Mouse (Mus musculus) lung, embryonic 16.5 days (tissue): ENCODE results near the gene Tmprss3. TPM values are rescaled to one million over a fixed set of nuclear protein-coding genes. Genes with fewer than 3 reads are reported as not detected.

Source experiments
- ATAC-seq: fragments of 200-750 bp; cut with Nextera tagmentation; 2 replicates; pipeline ENCODE4 v1.8.0; 2017; ENCODE audit warnings: low read depth, mild to moderate bottlenecking, moderate library complexity
- H3K27ac ChIP-seq: fragments of 300-500 bp; sonication (generic); 2 replicates; pipeline ENCODE4 v1.5.1; 2014; ENCODE audit warnings: mild to moderate bottlenecking, control low read depth, low read length
- H3K27me3 ChIP-seq: fragments of 300-500 bp; sonication (generic); 2 replicates; pipeline ENCODE4 v1.6.1; 2014; ENCODE audit warnings: low read depth, low read length, mixed read lengths; ENCODE audit not compliant: control insufficient read depth, insufficient read depth
- H3K36me3 ChIP-seq: fragments of 300-500 bp; sonication (generic); 2 replicates; pipeline ENCODE4 v1.6.1; 2014; ENCODE audit warnings: low read length; ENCODE audit not compliant: control insufficient read depth, insufficient read depth
- H3K4me1 ChIP-seq: fragments of 300-500 bp; sonication (generic); replicated peaks from 2 replicates; pipeline ENCODE4 v1.6.1; 2014; ENCODE audit warnings: low read length, mixed read lengths; ENCODE audit not compliant: control insufficient read depth, insufficient read depth
- H3K4me2 ChIP-seq: fragments of 300-500 bp; sonication (generic); 2 replicates; pipeline ENCODE4 v1.6.1; 2014; ENCODE audit warnings: low read depth, low read length, control low read depth
- H3K4me3 ChIP-seq: fragments of 300-500 bp; sonication (generic); 2 replicates; pipeline ENCODE4 v1.5.1; 2014; ENCODE audit warnings: mild to moderate bottlenecking, low read length, control low read depth
- H3K9ac ChIP-seq: fragments of 300-500 bp; sonication (generic); 2 replicates; pipeline ENCODE4 v1.6.1; 2014; ENCODE audit warnings: low read length, control low read depth
- H3K9me3 ChIP-seq: fragments of 300-500 bp; sonication (generic); 2 replicates; pipeline ENCODE4 v1.6.1; 2016; ENCODE audit warnings: low read length; ENCODE audit not compliant: control insufficient read depth
- WGBS: fragments of 180-500 bp; shearing (Covaris S2); extraction: QIAGEN DNeasy Blood & Tissue Kit; methylation state at CpG from one replicate; pipeline ENCODE4 v1.1.7; 2014; 5-methylcytosine and 5-hydroxymethylcytosine counted together
- polyA plus RNA-seq: library from polyadenylated mRNA; unstranded; fragments of >200 nt; fragmentation: Nextera tagmentation; extraction: Ambion mirVana; gene quantifications from 2 replicates; pipeline ENCODE4 v1.2.1, GENCODE M21; 2015

The Tmprss3 gene
- polyA plus RNA-seq, 1 experiment from 2014 or later, result not detected

- Histone ChIP-seq H3K36me3 (no peaks in the 10 kb centered on the region), H3K4me3 (no peak overlapping the region), H3K9me3 (no peaks in the 10 kb centered on the region), H3K27ac (no peak overlapping the region), H3K4me1 (no peaks in the 10 kb centered on the region), H3K4me2 (no peak overlapping the region), H3K27me3 (no peaks in the 10 kb centered on the region), H3K9ac (no peak overlapping the region)
- ATAC-seq, result no peak
- WGBS, result 32% methylated on average over 8 of the region's 8 CpGs
Measured at GRCm38 (mm10) chr17:31153785-31154184, 45.0 kb downstream of the Tmprss3 start.

GRCm38 (mm10) chr17:31152966-31153499 is 45.7 kb downstream of the Tmprss3 start:
- no peak for ATAC-seq
- H3K9ac ChIP-seq, result no peak overlapping the region
- H3K27me3 ChIP-seq, result no peaks in the 10 kb centered on the region
- H3K4me3 ChIP-seq, result no peak overlapping the region
- no peaks in the 10 kb centered on the region for H3K9me3 ChIP-seq
- H3K36me3 ChIP-seq, result no peaks in the 10 kb centered on the region
- no peak overlapping the region for H3K4me2 ChIP-seq
- 48% methylated on average over 9 of the region's 9 CpGs for WGBS
- H3K4me1 ChIP-seq, result no peaks in the 10 kb centered on the region
- no peak overlapping the region for H3K27ac ChIP-seq

GRCm38 (mm10) chr17:31152512-31152911 is 46.3 kb downstream of the Tmprss3 start:
- Histone ChIP-seq H3K4me3 (no peak overlapping the region), H3K9ac (no peak overlapping the region), H3K27ac (no peak overlapping the region), H3K27me3 (no peaks in the 10 kb centered on the region), H3K36me3 (no peaks in the 10 kb centered on the region), H3K4me1 (no peaks in the 10 kb centered on the region), H3K4me2 (no peak overlapping the region), H3K9me3 (no peaks in the 10 kb centered on the region)
- 54% methylated on average over 5 of the region's 5 CpGs for WGBS
- no peak for ATAC-seq

- Histone ChIP-seq H3K27ac (no peak overlapping the region), H3K4me2 (no peak overlapping the region), H3K9ac (no peak overlapping the region), H3K27me3 (no peaks in the 10 kb centered on the region), H3K4me1 (no peaks in the 10 kb centered on the region), H3K4me3 (no peak overlapping the region), H3K36me3 (no peaks in the 10 kb centered on the region), H3K9me3 (no peaks in the 10 kb centered on the region)
- no peak for ATAC-seq
- 80% methylated on average over 9 of the region's 9 CpGs for WGBS
Measured at GRCm38 (mm10) chr17:31145998-31146397, 52.8 kb downstream of the Tmprss3 start.

- H3K9me3 ChIP-seq, result no peaks in the 10 kb centered on the region
- ATAC-seq, result peak; percentile 86
- no peak within 1 kb of the TSS for H3K27ac ChIP-seq
- no peaks in the 10 kb centered on the region for H3K4me1 ChIP-seq
- no peak within 1 kb of the TSS for H3K4me3 ChIP-seq
- H3K27me3 ChIP-seq, result no peaks in the 10 kb centered on the region
- no peaks in the 10 kb centered on the region for H3K36me3 ChIP-seq
- 44% methylated on average over 15 of the region's 15 CpGs for WGBS
- no peak within 1 kb of the TSS for H3K9ac ChIP-seq
- H3K4me2 ChIP-seq, result no peak within 1 kb of the TSS
Measured at GRCm38 (mm10) chr17:31144040-31145037, 54.4 kb downstream of the Tmprss3 start, which contains the start of gene Tff2. Gene Tff2, minus strand, starts transcription at chr17:31144282.

GRCm38 (mm10) chr17:31142116-31142515 is 56.7 kb downstream of the Tmprss3 start:
- Histone ChIP-seq H3K27me3 (no peaks in the 10 kb centered on the region), H3K9me3 (no peaks in the 10 kb centered on the region), H3K4me2 (no peak overlapping the region), H3K4me3 (no peak overlapping the region), H3K9ac (no peak overlapping the region), H3K27ac (no peak overlapping the region), H3K36me3 (no peaks in the 10 kb centered on the region), H3K4me1 (no peaks in the 10 kb centered on the region)
- WGBS, result 90% methylated on average over 7 of the region's 7 CpGs
- ATAC-seq, result no peak

- 16% methylated on average over 5 of the region's 5 CpGs for WGBS
- no peaks in the 10 kb centered on the region for H3K4me1 ChIP-seq
- no peaks in the 10 kb centered on the region for H3K9me3 ChIP-seq
- H3K4me3 ChIP-seq, result no peak overlapping the region
- no peaks in the 10 kb centered on the region for H3K27me3 ChIP-seq
- no peak overlapping the region for H3K9ac ChIP-seq
- ATAC-seq, result peak; percentile 26; the same call in 1 of the 2 replicates
- no peaks in the 10 kb centered on the region for H3K36me3 ChIP-seq
- H3K4me2 ChIP-seq, result no peak overlapping the region
- H3K27ac ChIP-seq, result no peak overlapping the region
Measured at GRCm38 (mm10) chr17:31138398-31138797, 60.4 kb downstream of the Tmprss3 start.

GRCm38 (mm10) chr17:31136821-31137220 is 62.0 kb downstream of the Tmprss3 start:
- no peak for ATAC-seq
- no peaks in the 10 kb centered on the region for H3K36me3 ChIP-seq
- H3K4me3 ChIP-seq, result no peak overlapping the region
- no peaks in the 10 kb centered on the region for H3K9me3 ChIP-seq
- 79% methylated on average over 1 of the region's 1 CpGs for WGBS
- H3K27ac ChIP-seq, result no peak overlapping the region
- no peak overlapping the region for H3K9ac ChIP-seq
- no peak overlapping the region for H3K4me2 ChIP-seq
- H3K4me1 ChIP-seq, result no peaks in the 10 kb centered on the region
- H3K27me3 ChIP-seq, result no peaks in the 10 kb centered on the region

- 45% methylated on average over 3 of the region's 3 CpGs for WGBS
- ATAC-seq, result no peak
Measured at GRCm38 (mm10) chr17:31136291-31136690, 62.5 kb downstream of the Tmprss3 start.

More at GRCm38 (mm10) chr17:31136291-31136690, 62.5 kb downstream of the Tmprss3 start:
- Histone ChIP-seq H3K36me3 (no peaks in the 10 kb centered on the region), H3K27ac (no peak overlapping the region), H3K9ac (no peak overlapping the region), H3K4me2 (no peak overlapping the region), H3K4me1 (no peaks in the 10 kb centered on the region), H3K4me3 (no peak overlapping the region), H3K9me3 (no peaks in the 10 kb centered on the region), H3K27me3 (no peaks in the 10 kb centered on the region)
